Mouse (Mus musculus): ENCODE measurements around the gene Nrgn. TPM values are rescaled to one million over a fixed set of nuclear protein-coding genes. Genes with fewer than 3 reads are reported as not detected.

Nrgn gene
- polyA plus RNA-seq, 1 experiment from 2014 or later = 1.9 TPM

- Histone ChIP-seq H3K27ac (ENCODE audit: low read depth, low read length) (no peak overlapping the region), H3K9me3 (ENCODE audit: control insufficient read depth) (no peaks in the 10 kb centered on the region), H3K4me3 (ENCODE audit: low read depth, low read length) (no peak overlapping the region), H3K4me2 (replicated peaks; ENCODE audit: low read depth) (no peak overlapping the region), H3K27me3 (replicated peaks; ENCODE audit: control insufficient read depth, insufficient read depth, low read length) (no peaks in the 10 kb centered on the region), H3K4me1 (replicated peaks; ENCODE audit: control insufficient read depth, insufficient read depth, low read length) (no peaks in the 10 kb centered on the region), H3K9ac (ENCODE audit: low read depth, low read length) (no peak overlapping the region), H3K36me3 (ENCODE audit: control insufficient read depth, insufficient read depth) (no peaks in the 10 kb centered on the region)
- no peak for ATAC-seq
- no peak for TF ChIP-seq CTCF (IDR thresholded peaks at IDR 0.05; ENCODE audit: low read depth)
- WGBS = 73% methylated on average over 2 of the region's 2 CpGs
Measured at GRCm38 (mm10) chr9:37592025-37592424, 39.3 kb upstream of the Nrgn start.

- no peak for ATAC-seq
- H3K27me3 ChIP-seq (replicated peaks; ENCODE audit: control insufficient read depth, insufficient read depth, low read length) = no peaks in the 10 kb centered on the region
- TF ChIP-seq CTCF (IDR thresholded peaks at IDR 0.05; ENCODE audit: low read depth) = no peak
- H3K4me2 ChIP-seq (replicated peaks; ENCODE audit: low read depth) = no peak overlapping the region
- no peak overlapping the region for H3K9ac ChIP-seq (ENCODE audit: low read depth, low read length)
- H3K27ac ChIP-seq (ENCODE audit: low read depth, low read length) = no peak overlapping the region
- no peaks in the 10 kb centered on the region for H3K4me1 ChIP-seq (replicated peaks; ENCODE audit: control insufficient read depth, insufficient read depth, low read length)
- 89% methylated on average over 4 of the region's 4 CpGs for whole genome bisulfite sequencing
- no peaks in the 10 kb centered on the region for H3K9me3 ChIP-seq (ENCODE audit: control insufficient read depth)
- H3K4me3 ChIP-seq (ENCODE audit: low read depth, low read length) = no peak overlapping the region
- H3K36me3 ChIP-seq (ENCODE audit: control insufficient read depth, insufficient read depth) = no peaks in the 10 kb centered on the region
Measured at GRCm38 (mm10) chr9:37590381-37590780, 37.7 kb upstream of the Nrgn start.

GRCm38 (mm10) chr9:37586718-37587117 is 34.0 kb upstream of the Nrgn start:
- Histone ChIP-seq H3K4me3 (ENCODE audit: low read depth, low read length) (no peak overlapping the region), H3K27ac (ENCODE audit: low read depth, low read length) (no peak overlapping the region), H3K9ac (ENCODE audit: low read depth, low read length) (no peak overlapping the region), H3K4me1 (replicated peaks; ENCODE audit: control insufficient read depth, insufficient read depth, low read length) (no peaks in the 10 kb centered on the region), H3K36me3 (ENCODE audit: control insufficient read depth, insufficient read depth) (no peaks in the 10 kb centered on the region), H3K27me3 (replicated peaks; ENCODE audit: control insufficient read depth, insufficient read depth, low read length) (no peaks in the 10 kb centered on the region), H3K4me2 (replicated peaks; ENCODE audit: low read depth) (no peak overlapping the region), H3K9me3 (ENCODE audit: control insufficient read depth) (no peaks in the 10 kb centered on the region)
- no peak for TF ChIP-seq CTCF (IDR thresholded peaks at IDR 0.05; ENCODE audit: low read depth)
- ATAC-seq = no peak
- 70% methylated on average over 4 of the region's 4 CpGs for WGBS

- Histone ChIP-seq H3K4me1 (replicated peaks; ENCODE audit: control insufficient read depth, insufficient read depth, low read length) (no peaks in the 10 kb centered on the region), H3K27ac (ENCODE audit: low read depth, low read length) (no peak overlapping the region), H3K4me2 (replicated peaks; ENCODE audit: low read depth) (no peak overlapping the region), H3K27me3 (replicated peaks; ENCODE audit: control insufficient read depth, insufficient read depth, low read length) (no peaks in the 10 kb centered on the region), H3K36me3 (ENCODE audit: control insufficient read depth, insufficient read depth) (no peaks in the 10 kb centered on the region), H3K9ac (ENCODE audit: low read depth, low read length) (no peak overlapping the region), H3K4me3 (ENCODE audit: low read depth, low read length) (no peak overlapping the region), H3K9me3 (ENCODE audit: control insufficient read depth) (no peaks in the 10 kb centered on the region)
- no peak for TF ChIP-seq CTCF (IDR thresholded peaks at IDR 0.05; ENCODE audit: low read depth)
- WGBS = 92% methylated on average over 5 of the region's 5 CpGs
- no peak for ATAC-seq
Measured at GRCm38 (mm10) chr9:37583594-37583993, 30.9 kb upstream of the Nrgn start.

- no peak overlapping the region for H3K9ac ChIP-seq (ENCODE audit: low read depth, low read length)
- no peaks in the 10 kb centered on the region for H3K9me3 ChIP-seq (ENCODE audit: control insufficient read depth)
- H3K27ac ChIP-seq (ENCODE audit: low read depth, low read length) = no peak overlapping the region
- H3K4me1 ChIP-seq (replicated peaks; ENCODE audit: control insufficient read depth, insufficient read depth, low read length) = no peaks in the 10 kb centered on the region
- no peak for ATAC-seq
- H3K36me3 ChIP-seq (ENCODE audit: control insufficient read depth, insufficient read depth) = no peaks in the 10 kb centered on the region
- no peak for TF ChIP-seq CTCF (IDR thresholded peaks at IDR 0.05; ENCODE audit: low read depth)
- WGBS = 47% methylated on average over 14 of the region's 14 CpGs
- H3K4me2 ChIP-seq (replicated peaks; ENCODE audit: low read depth) = no peak overlapping the region
- no peak overlapping the region for H3K4me3 ChIP-seq (ENCODE audit: low read depth, low read length)
- H3K27me3 ChIP-seq (replicated peaks; ENCODE audit: control insufficient read depth, insufficient read depth, low read length) = no peaks in the 10 kb centered on the region
Measured at GRCm38 (mm10) chr9:37576436-37576930, 23.8 kb upstream of the Nrgn start.

- Histone ChIP-seq H3K27ac (ENCODE audit: low read depth, low read length) (no peak overlapping the region), H3K36me3 (ENCODE audit: control insufficient read depth, insufficient read depth) (no peaks in the 10 kb centered on the region), H3K4me1 (replicated peaks; ENCODE audit: control insufficient read depth, insufficient read depth, low read length) (peaks cover 6% of the 10 kb centered on the region; the same call in 1 of the 2 replicates), H3K4me3 (ENCODE audit: low read depth, low read length) (no peak overlapping the region), H3K9ac (ENCODE audit: low read depth, low read length) (no peak overlapping the region), H3K27me3 (replicated peaks; ENCODE audit: control insufficient read depth, insufficient read depth, low read length) (no peaks in the 10 kb centered on the region), H3K9me3 (ENCODE audit: control insufficient read depth) (no peaks in the 10 kb centered on the region), H3K4me2 (replicated peaks; ENCODE audit: low read depth) (no peak overlapping the region)
- WGBS = 48% methylated on average over 3 of the region's 3 CpGs
- ATAC-seq = no peak
- no peak for TF ChIP-seq CTCF (IDR thresholded peaks at IDR 0.05; ENCODE audit: low read depth)
Measured at GRCm38 (mm10) chr9:37572204-37572876, 19.6 kb upstream of the Nrgn start.
